Mouse (Mus musculus): ENCODE measurements around the gene Alg9.

Gene Alg9

GRCm38 (mm10) chr9:50889964-50890363, 115.1 kb downstream of the Alg9 start:
- no peak for DNase-seq

GRCm38 (mm10) chr9:50890494-50891090, 115.8 kb downstream of the Alg9 start:
- DNase-seq: no peak

Data from right cerebral cortex, adult 18-20 months (tissue).